Mouse (Mus musculus) hindbrain, embryonic 16.5 days (tissue): Measurements from ENCODE around the gene Gm28230. TPM values are rescaled to one million over a fixed set of nuclear protein-coding genes. Genes with fewer than 3 reads are reported as not detected.

Experiments
- ATAC-seq: fragments of 200-750 bp; cut with Nextera tagmentation; 2 replicates; pipeline ENCODE4 v1.8.0; 2017; ENCODE audit warnings: moderate TSS enrichment, moderate library complexity
- H3K27ac ChIP-seq: fragments of 300-500 bp; sonication (generic); 2 replicates; pipeline ENCODE4 v1.5.1; 2014; ENCODE audit warnings: low read depth, mild to moderate bottlenecking, control low read depth, low read length, moderate library complexity
- H3K27me3 ChIP-seq: fragments of 300-500 bp; sonication (generic); replicated peaks from 2 replicates; pipeline ENCODE4 v1.6.1; 2014; ENCODE audit warnings: low read length; ENCODE audit not compliant: control insufficient read depth, insufficient read depth
- H3K36me3 ChIP-seq: fragments of 300-500 bp; sonication (generic); 2 replicates; pipeline ENCODE4 v1.6.1; 2014; ENCODE audit warnings: mild to moderate bottlenecking, low read length, moderate library complexity, mixed read lengths; ENCODE audit not compliant: control insufficient read depth, insufficient read depth
- H3K4me1 ChIP-seq: fragments of 300-500 bp; sonication (generic); 2 replicates; pipeline ENCODE4 v1.6.1; 2014; ENCODE audit warnings: low read depth, low read length; ENCODE audit not compliant: control insufficient read depth, insufficient read depth
- H3K4me2 ChIP-seq: fragments of 300-500 bp; sonication (generic); 2 replicates; pipeline ENCODE4 v1.6.1; 2014; ENCODE audit warnings: mild to moderate bottlenecking, low read length, control low read depth, moderate library complexity
- H3K4me3 ChIP-seq: fragments of 300-500 bp; sonication (generic); 2 replicates; pipeline ENCODE4 v1.5.1; 2014; ENCODE audit warnings: mild to moderate bottlenecking, low read length, control low read depth, moderate library complexity
- H3K9ac ChIP-seq: fragments of 300-500 bp; sonication (generic); 2 replicates; pipeline ENCODE4 v1.6.1; 2014; ENCODE audit warnings: low read depth, mild to moderate bottlenecking, control low read depth, low read length, moderate library complexity
- H3K9me3 ChIP-seq: fragments of 300-500 bp; sonication (generic); 2 replicates; pipeline ENCODE4 v1.6.1; 2014; ENCODE audit warnings: mild to moderate bottlenecking, low read length, moderate library complexity; ENCODE audit not compliant: control insufficient read depth
- WGBS: fragments of 180-500 bp; shearing (Covaris S2); extraction: QIAGEN DNeasy Blood & Tissue Kit; methylation state at CpG from one replicate; pipeline ENCODE4 v1.1.7; 2014; 5-methylcytosine and 5-hydroxymethylcytosine counted together
- polyA plus RNA-seq: library from polyadenylated mRNA; unstranded; fragments of >200 nt; fragmentation: Nextera tagmentation; extraction: Ambion mirVana; gene quantifications from 2 replicates; pipeline ENCODE4 v1.2.1, GENCODE M21; 2015

Gm28230 gene
- polyA plus RNA-seq, 1 experiment from 2014 or later: 0.45 TPM

DNA sequence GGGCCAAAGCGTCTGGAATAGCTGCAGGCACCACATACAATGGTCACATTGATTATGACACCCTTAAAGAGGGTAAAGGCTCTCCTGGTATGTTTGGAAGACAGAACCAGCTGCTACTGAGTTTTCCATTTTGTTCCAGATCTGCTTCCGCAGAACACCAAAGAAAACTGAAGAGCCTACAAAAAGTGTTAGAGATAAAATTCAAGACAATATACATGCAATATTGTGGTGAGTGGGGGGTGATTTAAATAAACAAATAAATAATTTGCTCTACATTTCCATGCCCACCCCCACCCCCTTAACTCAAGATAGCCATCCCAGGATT is 12.9 kb downstream of the Gm28230 start:
- H3K9me3 ChIP-seq: no peaks in the 10 kb centered on the region
- peaks cover 46% of the 10 kb centered on the region for H3K27me3 ChIP-seq
- no peaks in the 10 kb centered on the region; the same call in 1 of the 2 replicates for H3K4me1 ChIP-seq
- no peak for ATAC-seq
- peak overlapping the region; percentile 67 for H3K4me2 ChIP-seq
- H3K4me3 ChIP-seq: peak overlapping the region; percentile 42
- H3K27ac ChIP-seq: peak overlapping the region; percentile 88
- peak overlapping the region; percentile 68; the same call in 1 of the 2 replicates for H3K9ac ChIP-seq
- H3K36me3 ChIP-seq: no peaks in the 10 kb centered on the region
- WGBS: 3% methylated on average over 2 of the region's 2 CpGs

- 3% methylated on average over 14 of the region's 14 CpGs for WGBS
- Histone ChIP-seq H3K9ac (peak overlapping the region; percentile 68), H3K27me3 (peaks cover 49% of the 10 kb centered on the region), H3K4me1 (no peaks in the 10 kb centered on the region; the same call in 1 of the 2 replicates), H3K36me3 (no peaks in the 10 kb centered on the region), H3K27ac (peak overlapping the region; percentile 88), H3K9me3 (no peaks in the 10 kb centered on the region), H3K4me3 (peak overlapping the region; percentile 42), H3K4me2 (peak overlapping the region; percentile 67)
- no peak for ATAC-seq
These were observed 13.3 kb downstream of the Gm28230 start for GRCm38 (mm10) chr2:74739869-74740268.

- ATAC-seq: peak; percentile 3; the same call in 1 of the 2 replicates
- Histone ChIP-seq H3K27ac (peak overlapping the region; percentile 88), H3K27me3 (peaks cover 55% of the 10 kb centered on the region), H3K4me3 (peak overlapping the region; percentile 42), H3K4me1 (no peaks in the 10 kb centered on the region; the same call in 1 of the 2 replicates), H3K9me3 (no peaks in the 10 kb centered on the region), H3K9ac (peak overlapping the region; percentile 68), H3K4me2 (peak overlapping the region; percentile 67), H3K36me3 (no peaks in the 10 kb centered on the region)
- under 1% methylated on average over 43 of the region's 43 CpGs for WGBS
These were observed 14.0 kb downstream of the Gm28230 start for GRCm38 (mm10) chr2:74740311-74741091.

- Histone ChIP-seq H3K4me2 (peak overlapping the region; percentile 67), H3K9ac (no peak overlapping the region), H3K36me3 (no peaks in the 10 kb centered on the region), H3K9me3 (no peaks in the 10 kb centered on the region), H3K27ac (peak overlapping the region; percentile 51), H3K4me3 (no peak overlapping the region), H3K27me3 (peaks cover 53% of the 10 kb centered on the region), H3K4me1 (no peaks in the 10 kb centered on the region; the same call in 1 of the 2 replicates)
- WGBS: 32% methylated on average over 2 of the region's 3 CpGs
- ATAC-seq: no peak
These were observed 14.9 kb downstream of the Gm28230 start for GRCm38 (mm10) chr2:74741252-74741978.

- H3K27ac ChIP-seq: peak overlapping the region; percentile 51; the same call in 1 of the 2 replicates
- H3K4me1 ChIP-seq: peaks cover 2% of the 10 kb centered on the region; the same call in 1 of the 2 replicates
- H3K36me3 ChIP-seq: no peaks in the 10 kb centered on the region
- H3K4me3 ChIP-seq: no peak overlapping the region
- no peak for ATAC-seq
- peak overlapping the region; percentile 67 for H3K4me2 ChIP-seq
- H3K27me3 ChIP-seq: peaks cover 52% of the 10 kb centered on the region
- H3K9ac ChIP-seq: no peak overlapping the region
- H3K9me3 ChIP-seq: no peaks in the 10 kb centered on the region
These were observed 15.4 kb downstream of the Gm28230 start for GRCm38 (mm10) chr2:74741979-74742277.

- Histone ChIP-seq H3K9me3 (no peaks in the 10 kb centered on the region), H3K4me2 (peak overlapping the region; percentile 50), H3K4me1 (peaks cover 2% of the 10 kb centered on the region; the same call in 1 of the 2 replicates), H3K36me3 (no peaks in the 10 kb centered on the region), H3K9ac (peak overlapping the region; percentile 45), H3K4me3 (peak overlapping the region; percentile 29), H3K27me3 (peaks cover 43% of the 10 kb centered on the region), H3K27ac (peak overlapping the region; percentile 79)
- peak; percentile 44; the same call in 1 of the 2 replicates for ATAC-seq
- whole genome bisulfite sequencing: under 1% methylated on average over 6 of the region's 6 CpGs
These were observed 19.2 kb downstream of the Gm28230 start for GRCm38 (mm10) chr2:74745540-74746297.

DNA sequence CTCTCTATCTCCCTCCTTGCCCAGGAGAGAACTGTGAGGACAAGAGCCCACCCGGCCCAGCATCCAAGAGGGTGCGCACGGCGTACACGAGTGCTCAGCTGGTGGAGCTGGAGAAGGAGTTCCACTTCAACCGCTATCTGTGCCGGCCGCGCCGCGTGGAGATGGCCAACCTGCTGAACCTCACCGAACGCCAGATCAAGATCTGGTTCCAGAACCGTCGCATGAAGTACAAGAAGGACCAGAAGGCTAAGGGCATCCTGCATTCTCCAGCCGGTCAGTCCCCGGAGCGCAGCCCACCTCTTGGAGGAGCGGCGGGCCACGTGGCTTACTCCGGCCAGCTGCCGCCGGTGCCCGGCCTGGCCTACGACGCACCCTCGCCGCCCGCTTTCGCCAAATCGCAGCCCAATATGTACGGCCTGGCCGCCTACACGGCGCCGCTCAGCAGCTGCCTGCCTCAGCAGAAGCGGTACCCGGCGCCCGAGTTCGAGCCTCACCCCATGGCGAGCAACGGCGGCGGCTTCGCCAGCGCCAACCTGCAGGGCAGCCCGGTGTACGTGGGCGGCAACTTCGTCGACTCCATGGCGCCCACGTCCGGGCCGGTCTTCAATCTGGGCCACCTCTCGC is 19.9 kb downstream of the Gm28230 start:
- H3K36me3 ChIP-seq: no peaks in the 10 kb centered on the region
- H3K27ac ChIP-seq: peak overlapping the region; percentile 79
- peaks cover 44% of the 10 kb centered on the region for H3K27me3 ChIP-seq
- peak overlapping the region; percentile 50 for H3K4me2 ChIP-seq
- 1% methylated on average over 55 of the region's 58 CpGs for WGBS
- no peaks in the 10 kb centered on the region for H3K9me3 ChIP-seq
- no peak for ATAC-seq
- peaks cover 2% of the 10 kb centered on the region; the same call in 1 of the 2 replicates for H3K4me1 ChIP-seq
- peak overlapping the region; percentile 29 for H3K4me3 ChIP-seq
- H3K9ac ChIP-seq: peak overlapping the region; percentile 45

DNA sequence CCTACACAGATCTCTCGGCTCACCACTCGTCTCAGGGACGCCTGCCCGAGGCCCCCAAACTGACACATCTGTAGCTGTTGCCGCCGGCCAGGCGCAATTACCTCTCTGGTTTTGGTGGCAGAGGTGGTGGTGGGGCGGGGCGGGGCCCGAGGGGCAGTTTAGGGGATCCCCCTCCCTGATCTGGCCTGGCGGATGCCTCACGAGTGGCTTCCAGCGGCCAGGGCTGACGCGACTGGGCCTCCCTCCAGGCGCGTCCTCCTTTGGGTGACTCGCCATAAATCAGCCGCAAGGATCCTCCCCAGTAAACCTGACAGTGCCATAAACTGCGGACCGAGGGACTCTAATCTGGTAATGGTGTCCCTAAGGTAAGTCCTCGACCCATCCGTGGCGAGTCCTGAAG is 20.5 kb downstream of the Gm28230 start:
- Histone ChIP-seq H3K4me2 (peak overlapping the region; percentile 50), H3K27ac (peak overlapping the region; percentile 79), H3K9ac (peak overlapping the region; percentile 45), H3K9me3 (no peaks in the 10 kb centered on the region), H3K36me3 (no peaks in the 10 kb centered on the region), H3K4me3 (peak overlapping the region; percentile 29), H3K27me3 (peaks cover 40% of the 10 kb centered on the region), H3K4me1 (peaks cover 2% of the 10 kb centered on the region; the same call in 1 of the 2 replicates)
- WGBS: 6% methylated on average over 24 of the region's 24 CpGs
- ATAC-seq: no peak
